Mouse (Mus musculus) layer of hippocampus, adult 11-12 months (tissue): ENCODE data around the gene Stpg3.

Source experiments
- DNase-seq: peaks from one replicate; pipeline ENCODE4 v3.0.0; 2022; ENCODE audit warnings: low spot score

Stpg3 gene

GRCm38 (mm10) chr2:25207593-25207992, 6.8 kb downstream of the Stpg3 start:
- no peak for DNase-seq

DNA sequence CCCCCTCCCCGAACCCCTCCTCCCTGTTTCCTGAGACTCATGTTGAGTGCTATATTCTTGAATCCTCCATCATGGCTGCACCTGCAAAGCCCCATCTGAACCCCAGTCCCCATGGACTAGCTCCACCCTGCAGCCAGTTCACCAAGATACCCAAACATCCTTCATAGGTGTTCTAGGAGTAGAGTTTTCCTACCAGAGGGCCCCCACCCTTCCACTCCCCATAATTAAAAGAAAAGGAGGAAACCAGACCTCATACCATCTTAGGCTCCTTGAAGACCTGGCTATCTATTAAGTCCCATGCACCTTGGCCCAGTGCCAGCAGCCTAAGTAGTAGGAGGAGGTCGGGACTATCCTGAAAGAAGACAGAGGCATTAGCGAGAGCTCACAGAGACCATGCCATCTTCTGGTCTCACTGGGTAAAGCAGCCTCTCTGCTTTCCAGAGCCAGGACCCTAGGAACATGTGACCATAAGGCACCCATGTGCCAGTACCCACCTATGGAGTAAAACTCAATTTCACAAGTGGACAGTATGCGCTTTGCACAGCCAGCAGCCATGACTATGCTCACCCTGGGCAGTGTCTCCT, 10.7 kb downstream of the Stpg3 start:
- DNase-seq: no peak

DNA sequence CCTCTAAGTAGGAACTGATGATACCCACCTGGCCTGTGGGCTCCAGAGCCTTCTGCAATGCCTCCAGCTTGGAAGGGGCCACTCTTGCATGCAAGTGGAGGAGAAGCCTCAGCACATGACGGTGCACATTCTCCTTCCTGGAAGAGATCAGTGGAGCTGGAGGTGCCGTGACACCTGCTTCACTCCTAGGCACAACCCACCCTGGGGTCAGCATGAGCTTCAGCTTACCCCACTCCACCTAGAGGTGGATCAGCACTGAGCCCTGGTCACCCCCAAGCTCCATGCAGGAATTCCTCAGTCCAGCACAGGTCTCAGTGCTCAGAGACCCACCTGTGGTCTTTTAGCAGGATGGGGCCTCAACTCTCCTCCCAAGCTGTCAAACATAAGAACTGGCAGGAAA, 13.8 kb downstream of the Stpg3 start:
- DNase-seq: no peak

DNA sequence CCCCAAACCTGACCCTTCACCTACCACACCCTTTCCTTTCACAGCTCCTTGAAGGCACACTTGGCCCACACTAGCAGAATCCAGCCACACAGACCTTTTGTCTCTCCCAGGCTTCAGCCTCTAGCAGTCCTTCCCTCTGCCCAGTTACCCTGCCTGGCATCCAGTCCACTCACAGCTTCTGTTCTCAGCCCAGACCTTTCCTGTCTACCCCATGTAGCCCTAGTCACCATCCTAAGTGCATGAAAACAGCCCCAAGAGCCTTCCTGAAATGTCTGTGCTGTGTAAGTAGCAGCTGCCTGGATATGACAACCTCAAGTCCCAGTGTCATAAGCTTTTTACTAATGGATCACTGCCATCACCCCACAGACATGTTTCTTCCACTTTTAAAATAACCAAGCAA, 16.5 kb downstream of the Stpg3 start:
- DNase-seq: no peak

- no peak for DNase-seq
These were observed 17.2 kb downstream of the Stpg3 start for GRCm38 (mm10) chr2:25197191-25197590.

DNA sequence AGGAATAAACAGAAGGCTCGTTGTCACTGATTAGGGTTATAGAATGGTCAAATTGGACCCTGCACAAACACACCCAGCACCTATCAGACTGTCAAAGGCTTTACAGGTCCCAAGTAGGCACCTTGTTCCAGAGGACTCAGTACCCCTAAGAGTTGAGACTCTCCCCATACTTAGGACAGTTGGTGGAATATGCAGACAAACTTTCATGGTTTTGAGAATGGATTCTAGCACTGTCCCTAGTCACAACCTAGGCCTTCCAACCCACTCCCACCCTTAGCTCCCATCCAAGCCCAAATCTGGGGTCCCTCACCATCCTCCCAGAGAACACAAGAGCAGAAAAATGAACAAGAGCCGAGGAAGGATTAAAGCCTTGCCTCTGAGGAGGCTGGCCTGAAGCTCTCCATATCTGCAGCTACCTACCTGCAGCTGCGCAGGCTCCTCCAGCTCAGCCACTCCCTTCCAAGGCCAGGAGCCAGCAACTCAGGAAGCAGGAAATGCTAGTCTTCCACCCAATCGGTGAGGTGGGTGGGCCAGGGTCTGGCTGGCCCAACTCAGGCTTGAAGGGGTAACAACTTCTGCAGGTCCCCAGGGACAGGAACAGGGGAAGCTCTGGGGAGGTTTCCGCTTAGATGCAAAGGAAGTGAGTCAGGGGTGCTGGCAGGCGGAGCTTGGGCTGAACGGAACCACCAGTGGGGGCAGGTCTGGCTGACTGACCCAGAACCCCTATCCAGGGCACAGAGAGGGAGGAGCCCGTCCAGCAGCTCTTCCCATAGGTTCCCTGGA, 18.1 kb downstream of the Stpg3 start, which contains the start of gene Tor4a:
Tor4a (minus strand) TSS at position 715 of the 783 bp plus-strand sequence.
- DNase-seq: peak; percentile 49

- DNase-seq: no peak
These were observed 19.0 kb downstream of the Stpg3 start for GRCm38 (mm10) chr2:25195211-25196156.

GRCm38 (mm10) chr2:25194486-25195171, 19.8 kb downstream of the Stpg3 start:
- DNase-seq: no peak

- no peak for DNase-seq
These were observed 20.4 kb downstream of the Stpg3 start for GRCm38 (mm10) chr2:25194006-25194405.

DNA sequence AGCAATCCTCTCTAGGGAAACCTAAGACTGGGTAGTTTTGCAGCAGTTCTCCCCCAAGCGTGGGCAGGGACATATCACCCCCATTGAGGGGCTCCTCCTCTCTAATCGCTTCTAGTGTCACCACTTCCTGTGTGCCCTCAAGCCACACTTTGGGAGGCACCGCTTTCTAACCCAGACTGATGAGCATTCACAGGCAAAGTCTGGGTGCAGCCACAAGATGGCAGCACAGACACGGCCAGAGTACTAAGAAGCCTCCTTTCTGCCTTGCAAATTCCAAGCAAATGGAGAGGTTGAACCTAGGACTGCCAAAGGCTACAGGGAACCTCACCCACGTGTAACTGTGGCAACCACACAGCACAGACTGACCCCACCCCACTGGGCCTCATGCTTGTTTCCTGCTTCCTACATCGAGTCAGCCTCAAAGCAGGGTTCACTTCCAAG, 21.1 kb downstream of the Stpg3 start:
- peak; percentile 88 for DNase-seq

GRCm38 (mm10) chr2:25187841-25188240, 26.6 kb downstream of the Stpg3 start:
- DNase-seq: no peak

GRCm38 (mm10) chr2:25186575-25186930, 27.9 kb downstream of the Stpg3 start:
- no peak for DNase-seq

DNA sequence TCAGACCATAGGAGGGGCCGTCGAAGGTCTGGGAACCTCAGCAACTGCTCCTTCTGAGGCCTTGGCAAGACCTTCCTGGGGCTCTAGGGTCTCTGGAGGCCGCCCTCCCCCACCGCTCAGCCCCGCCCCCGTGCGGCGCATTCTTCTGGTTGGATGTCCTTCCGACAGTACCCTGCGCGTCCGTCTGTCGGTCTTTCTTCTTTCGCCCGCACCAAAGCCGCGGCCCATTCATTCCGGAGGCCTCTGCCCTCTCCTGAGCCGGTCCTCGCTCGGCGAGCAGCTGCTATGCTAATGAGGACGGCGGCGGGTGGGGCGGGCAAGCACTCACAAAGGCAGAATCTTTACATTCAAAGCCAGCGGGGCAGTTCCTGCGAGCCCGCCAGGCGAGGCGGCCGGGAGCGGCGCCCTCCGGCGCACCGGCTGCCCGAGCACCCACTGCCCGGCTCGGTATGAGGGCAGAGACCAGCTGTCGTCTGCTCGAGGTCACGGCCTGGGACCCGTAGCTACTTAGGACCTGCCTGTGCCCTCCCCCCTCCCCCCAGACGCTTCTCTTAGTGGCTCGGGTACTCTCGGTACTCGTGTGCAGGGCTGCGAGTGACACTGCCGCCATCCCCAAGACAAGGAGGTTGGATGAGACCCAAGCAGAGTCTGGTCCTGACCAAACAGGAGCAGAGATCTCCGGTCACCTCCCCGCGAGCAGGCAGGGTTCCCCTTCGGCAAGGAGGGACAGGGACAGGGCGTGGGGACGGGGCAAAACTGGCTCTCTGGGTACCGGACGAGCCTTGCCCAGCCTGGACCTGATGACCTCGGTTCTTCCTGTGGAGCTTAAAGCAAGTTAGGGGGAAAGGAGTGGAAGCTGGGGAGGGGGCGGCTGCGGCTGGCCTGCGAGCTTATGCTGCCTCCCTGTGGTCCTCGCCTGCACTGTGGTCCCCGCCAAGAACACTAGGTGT, 28.5 kb downstream of the Stpg3 start:
- DNase-seq: peak; percentile 43

DNA sequence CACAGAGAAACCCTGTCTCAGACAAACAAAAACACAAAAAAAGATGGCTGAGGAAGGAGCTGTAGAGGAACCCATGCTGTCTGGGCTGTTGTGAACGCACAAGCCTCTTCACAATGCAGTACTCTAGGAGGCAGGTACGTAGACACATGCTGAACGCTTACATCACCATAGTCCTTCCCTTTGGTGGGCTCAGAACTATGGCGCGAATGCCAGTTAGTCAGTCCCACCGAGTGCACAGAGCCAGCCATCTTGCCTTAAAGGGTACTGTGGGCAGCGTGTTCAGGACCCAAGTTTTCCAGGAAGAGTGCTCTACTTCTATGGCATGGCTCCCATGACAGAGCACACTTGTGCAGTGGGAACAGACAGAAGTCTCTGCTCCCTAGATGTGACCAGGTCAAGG, 29.9 kb downstream of the Stpg3 start:
- DNase-seq: no peak

GRCm38 (mm10) chr2:25183336-25183735, 31.1 kb downstream of the Stpg3 start:
- DNase-seq: no peak

DNA sequence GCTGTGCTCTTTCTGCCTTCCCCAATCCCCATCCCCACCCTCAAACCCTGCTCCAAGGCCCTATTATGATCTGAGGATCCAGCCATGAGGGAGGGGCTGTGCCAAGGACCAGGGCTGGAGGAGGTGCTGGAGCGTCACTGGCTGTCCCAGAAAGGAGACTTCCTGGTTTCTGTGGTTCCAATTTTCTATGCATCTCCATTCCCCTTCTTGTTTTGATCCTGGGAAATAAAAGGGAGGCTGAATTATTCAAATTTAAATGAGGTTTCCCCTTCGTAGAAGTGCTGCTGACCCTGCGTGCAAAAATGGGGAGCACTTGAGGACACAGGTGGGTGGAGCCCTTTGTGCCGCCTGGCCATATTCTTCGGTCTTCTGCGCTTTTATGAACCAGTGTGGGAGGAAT, 31.8 kb downstream of the Stpg3 start:
- no peak for DNase-seq

- no peak for DNase-seq
These were observed 32.5 kb downstream of the Stpg3 start for GRCm38 (mm10) chr2:25181891-25182397.

GRCm38 (mm10) chr2:25180973-25181890, 33.2 kb downstream of the Stpg3 start:
- DNase-seq: no peak

DNA sequence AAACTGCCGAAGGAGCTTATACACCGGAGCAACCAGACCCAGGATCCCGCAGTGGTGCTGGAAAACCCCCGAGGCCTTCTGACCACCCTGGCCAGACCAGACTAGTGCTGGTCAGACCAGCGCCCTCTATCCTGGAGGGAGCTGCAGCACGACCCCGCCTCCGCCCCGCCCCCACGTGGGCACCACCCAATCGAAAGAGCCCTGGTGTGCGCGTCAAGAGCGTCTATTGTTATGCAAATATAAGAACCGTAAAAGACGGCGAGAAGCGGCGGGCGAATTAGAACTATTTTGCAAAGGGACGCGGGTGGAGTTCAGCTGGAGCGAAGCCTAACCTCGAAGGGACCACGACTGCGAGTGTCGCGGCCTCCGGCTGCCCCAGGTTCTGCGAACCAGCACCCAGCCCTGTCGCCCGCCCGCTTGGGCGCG, 33.9 kb downstream of the Stpg3 start, which contains the start of gene Nrarp:
Nrarp (plus strand) TSS at position 281 of the 426 bp plus-strand sequence.
- DNase-seq: peak; percentile 96
